Mouse (Mus musculus): ENCODE data around the gene Set. TPM values are rescaled to one million over a fixed set of nuclear protein-coding genes. Genes with fewer than 3 reads are reported as not detected.

Gene Set
- 323 and 361 TPM in 2 replicates for polyA plus RNA-seq (2015; fragmentation: Nextera tagmentation; extraction: Ambion mirVana)

DNA sequence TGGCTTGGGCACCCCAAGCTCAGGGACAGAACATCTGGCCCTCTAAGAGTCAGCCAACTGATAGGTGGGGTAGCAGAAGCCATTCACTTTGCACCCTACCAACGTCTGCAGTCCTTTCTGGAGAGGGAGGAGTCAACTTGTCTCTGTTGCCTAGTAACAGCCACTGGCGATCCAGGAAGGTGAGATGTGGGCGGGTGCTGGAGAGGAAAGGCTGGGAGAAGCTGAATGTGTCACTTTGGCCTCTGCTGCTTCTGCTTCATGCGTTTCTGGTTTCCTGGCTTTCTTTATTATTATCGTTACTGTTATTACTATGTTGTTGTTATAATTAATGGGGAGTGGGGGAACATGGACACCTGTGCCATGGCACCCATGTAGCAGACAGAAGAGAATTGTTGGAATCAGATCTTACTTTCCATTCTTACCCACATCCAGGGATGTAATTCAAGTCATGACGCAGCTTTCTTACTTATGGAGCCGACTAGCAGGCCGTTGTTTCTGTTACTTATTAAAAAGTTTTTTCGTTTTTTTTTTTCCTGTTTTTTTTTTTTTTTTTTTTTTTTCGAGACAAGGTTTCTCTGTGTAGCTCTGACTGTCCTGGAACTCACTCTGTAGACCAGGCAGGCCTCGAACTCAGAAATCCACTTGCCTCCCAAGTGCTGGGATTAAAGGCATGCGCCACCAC, at the start of gene Set:
Set (plus strand) TSS at position 156 of the 682 bp plus-strand sequence.
- H3K4me3 ChIP-seq: no peak within 1 kb of the TSS
- no peak within 1 kb of the TSS for H3K27ac ChIP-seq
- 33% methylated on average over 12 of the region's 12 CpGs for WGBS
- H3K4me2 ChIP-seq: no peak within 1 kb of the TSS
- no peak within 1 kb of the TSS for H3K9ac ChIP-seq
- 0 out of 2 replicates have a peak, but pooled peaks cover 9% of the 10 kb centered on the region for H3K4me1 ChIP-seq
- no peaks in the 10 kb centered on the region for H3K9me3 ChIP-seq
- ATAC-seq (ENCODE audit: insufficient number of reproducible peaks, low FRiP score, low TSS enrichment, low read depth): no peak
- no peaks in the 10 kb centered on the region for H3K36me3 ChIP-seq
- H3K27me3 ChIP-seq: no peaks in the 10 kb centered on the region

DNA sequence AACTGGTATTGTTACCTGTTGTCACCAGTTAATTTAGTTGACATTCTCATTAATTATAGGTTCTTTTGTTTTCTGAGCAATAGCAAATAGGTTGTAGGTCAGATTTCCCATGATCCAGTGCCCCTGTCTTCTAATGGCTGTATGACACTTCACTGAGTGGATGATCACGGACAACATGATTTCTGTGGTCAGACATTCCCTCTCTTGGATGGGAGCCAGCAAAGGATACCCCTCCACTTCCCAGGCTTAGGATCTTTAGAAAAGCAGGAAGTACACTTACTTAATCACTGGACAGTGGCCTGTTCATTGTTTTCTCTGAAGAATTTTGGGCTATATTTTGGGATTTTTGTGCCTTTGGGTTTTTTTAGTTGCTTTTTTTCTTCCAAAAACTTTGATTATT, 48.1 kb upstream of the Set start:
- H3K36me3 ChIP-seq: peaks cover 95% of the 10 kb centered on the region
- no peak overlapping the region for H3K4me3 ChIP-seq
- no peaks in the 10 kb centered on the region for H3K4me1 ChIP-seq
- ATAC-seq (ENCODE audit: insufficient number of reproducible peaks, low FRiP score, low TSS enrichment, low read depth): no peak
- 71% methylated on average over 1 of the region's 1 CpGs for WGBS
- H3K4me2 ChIP-seq: no peak overlapping the region
- no peaks in the 10 kb centered on the region for H3K27me3 ChIP-seq
- H3K9me3 ChIP-seq: no peaks in the 10 kb centered on the region
- H3K9ac ChIP-seq: no peak overlapping the region
- no peak overlapping the region for H3K27ac ChIP-seq

DNA sequence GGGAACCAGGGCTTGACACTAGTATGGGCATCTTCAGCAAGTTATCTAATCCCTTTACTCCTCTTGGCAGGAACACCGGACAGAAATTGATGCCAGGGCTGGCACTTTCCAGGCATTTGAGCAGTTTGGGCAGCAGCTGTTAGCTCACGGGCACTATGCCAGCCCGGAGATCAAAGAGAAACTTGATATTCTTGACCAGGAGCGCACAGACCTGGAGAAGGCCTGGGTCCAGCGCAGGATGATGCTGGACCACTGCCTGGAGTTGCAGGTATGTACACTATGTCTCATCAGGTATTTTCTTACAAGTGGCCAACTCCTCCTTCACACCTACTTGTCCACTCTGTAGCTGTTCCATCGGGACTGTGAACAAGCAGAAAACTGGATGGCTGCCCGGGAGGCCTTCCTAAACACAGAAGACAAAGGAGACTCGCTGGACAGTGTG, 46.3 kb upstream of the Set start:
- ATAC-seq (ENCODE audit: insufficient number of reproducible peaks, low FRiP score, low TSS enrichment, low read depth): no peak
- Histone ChIP-seq H3K4me3 (no peak overlapping the region), H3K9ac (no peak overlapping the region), H3K27ac (no peak overlapping the region), H3K4me2 (no peak overlapping the region), H3K27me3 (no peaks in the 10 kb centered on the region), H3K4me1 (no peaks in the 10 kb centered on the region), H3K9me3 (no peaks in the 10 kb centered on the region), H3K36me3 (peaks cover 97% of the 10 kb centered on the region)
- WGBS: 84% methylated on average over 8 of the region's 8 CpGs

DNA sequence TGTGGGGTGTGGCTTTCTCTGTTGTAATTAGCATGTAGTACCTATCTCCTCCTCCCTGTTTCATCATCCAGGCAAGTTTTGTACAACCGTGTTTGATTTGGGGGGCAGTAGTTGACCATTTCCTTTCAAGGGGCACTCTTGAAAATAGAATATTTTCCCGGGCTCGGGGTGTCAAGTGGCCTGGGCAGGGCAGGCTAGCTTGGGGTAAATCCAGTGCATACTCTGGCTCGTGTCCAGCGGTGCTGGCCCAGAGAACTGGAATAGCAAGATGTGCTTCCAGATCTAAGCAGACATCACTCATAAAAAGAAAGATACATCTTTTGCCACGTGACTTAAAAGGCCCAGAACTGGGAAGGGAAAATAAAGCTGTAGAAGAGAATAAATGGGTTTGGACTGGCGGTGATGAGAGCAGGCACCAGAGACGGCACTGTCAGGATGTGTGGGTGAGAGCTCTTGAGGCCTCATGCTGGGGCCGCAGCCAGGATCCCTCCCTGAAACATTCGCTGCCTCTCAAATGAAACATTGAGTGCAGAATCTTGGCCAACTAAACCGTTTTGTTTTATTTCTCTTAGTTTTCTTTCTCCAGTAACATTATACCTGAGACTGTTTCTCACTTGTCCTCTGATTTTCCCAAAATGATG, 42.7 kb upstream of the Set start:
- Histone ChIP-seq H3K4me3 (no peak overlapping the region), H3K36me3 (peaks cover 97% of the 10 kb centered on the region), H3K27me3 (no peaks in the 10 kb centered on the region), H3K4me1 (no peaks in the 10 kb centered on the region), H3K27ac (no peak overlapping the region), H3K9me3 (no peaks in the 10 kb centered on the region), H3K9ac (no peak overlapping the region), H3K4me2 (no peak overlapping the region)
- ATAC-seq (ENCODE audit: insufficient number of reproducible peaks, low FRiP score, low TSS enrichment, low read depth): no peak
- 75% methylated on average over 11 of the region's 11 CpGs for WGBS

DNA sequence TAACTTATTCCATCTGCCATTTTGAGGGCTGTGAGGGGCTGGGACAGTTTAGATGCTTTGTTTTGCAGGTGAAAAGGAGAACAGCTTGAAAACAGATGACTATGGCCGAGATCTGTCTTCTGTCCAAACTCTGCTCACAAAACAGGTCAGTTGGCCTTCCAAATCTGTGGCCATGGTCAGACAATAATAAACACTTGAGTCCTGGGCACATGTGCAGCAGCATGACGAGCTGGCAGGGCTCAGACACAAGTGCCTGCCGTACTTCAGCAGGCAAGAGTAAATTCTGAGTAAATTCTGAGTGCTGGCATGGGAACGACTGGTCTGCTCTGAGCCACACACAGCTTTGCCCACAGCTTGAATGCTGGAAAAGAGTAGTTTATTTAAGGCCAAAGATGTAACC, 31.7 kb upstream of the Set start:
- 88% methylated on average over 4 of the region's 4 CpGs for WGBS
- H3K36me3 ChIP-seq: peaks cover 99% of the 10 kb centered on the region
- H3K27ac ChIP-seq: no peak overlapping the region

DNA sequence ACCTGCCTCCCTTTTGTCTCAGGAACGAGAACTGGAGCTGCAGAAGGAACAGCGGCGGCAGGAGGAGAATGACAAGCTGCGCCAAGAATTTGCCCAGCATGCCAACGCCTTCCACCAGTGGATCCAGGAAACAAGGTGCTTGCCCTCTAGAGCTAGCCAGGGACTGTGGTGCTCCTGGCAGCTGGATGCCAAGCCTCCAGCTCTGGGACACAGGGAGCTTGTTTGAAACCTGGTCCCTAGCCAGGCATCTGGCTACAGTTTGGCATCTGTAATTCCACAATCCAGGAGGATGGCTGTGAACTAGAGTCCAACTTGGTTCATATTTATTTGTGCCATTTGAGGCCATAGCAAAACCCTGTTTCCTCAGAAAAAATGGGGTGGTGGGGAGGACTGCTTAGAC, 30.2 kb upstream of the Set start:
- no peak for ATAC-seq (ENCODE audit: insufficient number of reproducible peaks, low FRiP score, low TSS enrichment, low read depth)
- Histone ChIP-seq H3K9me3 (no peaks in the 10 kb centered on the region), H3K4me1 (no peaks in the 10 kb centered on the region), H3K27me3 (no peaks in the 10 kb centered on the region), H3K27ac (no peak overlapping the region), H3K9ac (no peak overlapping the region), H3K36me3 (peaks cover 100% of the 10 kb centered on the region), H3K4me3 (no peak overlapping the region), H3K4me2 (no peak overlapping the region)
- WGBS: 81% methylated on average over 5 of the region's 5 CpGs

More for the DNA sequence above, 31.7 kb upstream of the Set start:
- H3K4me2 ChIP-seq: no peak overlapping the region
- H3K9me3 ChIP-seq: no peaks in the 10 kb centered on the region
- no peaks in the 10 kb centered on the region for H3K4me1 ChIP-seq
- no peak for ATAC-seq (ENCODE audit: insufficient number of reproducible peaks, low FRiP score, low TSS enrichment, low read depth)
- H3K9ac ChIP-seq: no peak overlapping the region
- no peaks in the 10 kb centered on the region for H3K27me3 ChIP-seq
- H3K4me3 ChIP-seq: no peak overlapping the region

DNA sequence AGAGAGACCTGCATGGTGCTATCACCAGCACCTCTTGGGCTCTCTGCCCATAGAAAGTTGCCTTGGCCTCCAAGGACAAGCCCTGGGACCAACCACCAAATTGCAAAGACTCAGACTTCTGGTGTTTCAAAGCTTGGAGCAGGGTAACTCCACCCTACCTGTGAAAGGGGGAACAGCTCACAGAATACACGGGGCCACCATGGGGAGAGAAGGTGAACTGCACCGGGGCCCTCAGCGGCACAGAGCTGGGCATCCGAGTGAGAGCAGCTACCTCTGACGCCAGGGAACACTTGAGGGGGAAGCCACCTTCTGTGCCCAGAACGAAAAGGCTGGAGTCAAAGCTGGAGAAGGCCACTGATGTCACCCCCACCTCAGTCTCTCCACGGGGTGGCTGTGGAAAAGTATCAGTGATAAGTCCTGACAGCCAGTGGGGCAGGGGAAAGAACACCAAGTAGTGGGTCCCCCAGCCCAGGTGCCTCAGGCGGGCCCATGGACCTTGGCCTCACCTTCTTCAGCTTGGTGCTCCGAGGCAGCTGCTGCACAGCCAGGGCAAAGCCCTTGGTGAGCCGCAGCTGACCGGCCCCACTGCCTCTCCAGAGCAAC, 24.8 kb upstream of the Set start:
- Histone ChIP-seq H3K4me1 (no peaks in the 10 kb centered on the region), H3K27me3 (no peaks in the 10 kb centered on the region), H3K27ac (no peak overlapping the region), H3K4me3 (no peak overlapping the region), H3K9ac (no peak overlapping the region), H3K36me3 (peaks cover 76% of the 10 kb centered on the region), H3K4me2 (no peak overlapping the region), H3K9me3 (no peaks in the 10 kb centered on the region)
- WGBS: 59% methylated on average over 11 of the region's 11 CpGs
- no peak for ATAC-seq (ENCODE audit: insufficient number of reproducible peaks, low FRiP score, low TSS enrichment, low read depth)

DNA sequence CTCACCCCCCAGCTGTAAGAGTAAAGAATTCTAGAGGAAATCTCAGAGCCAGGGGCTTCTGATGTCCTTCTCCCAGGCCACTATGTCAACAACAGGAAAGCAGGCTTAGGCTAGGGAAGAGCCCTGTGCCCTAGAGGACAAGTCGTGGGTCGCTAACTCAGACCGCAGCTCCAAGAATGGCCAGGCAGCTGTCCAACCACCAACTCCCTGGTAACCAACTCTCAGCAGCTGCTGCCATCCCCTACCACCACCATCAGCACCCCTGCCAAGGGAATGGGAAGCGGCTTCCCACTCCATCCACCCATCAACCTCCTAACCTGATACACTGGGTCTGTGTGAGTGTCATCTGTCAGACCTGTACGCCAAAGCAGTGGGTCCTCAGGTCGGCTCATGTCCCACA, 24.2 kb upstream of the Set start:
- Histone ChIP-seq H3K36me3 (peaks cover 76% of the 10 kb centered on the region), H3K4me2 (no peak overlapping the region), H3K9me3 (no peaks in the 10 kb centered on the region), H3K27me3 (no peaks in the 10 kb centered on the region), H3K27ac (no peak overlapping the region), H3K4me1 (no peaks in the 10 kb centered on the region), H3K4me3 (no peak overlapping the region), H3K9ac (no peak overlapping the region)
- WGBS: 76% methylated on average over 6 of the region's 6 CpGs
- no peak for ATAC-seq (ENCODE audit: insufficient number of reproducible peaks, low FRiP score, low TSS enrichment, low read depth)

DNA sequence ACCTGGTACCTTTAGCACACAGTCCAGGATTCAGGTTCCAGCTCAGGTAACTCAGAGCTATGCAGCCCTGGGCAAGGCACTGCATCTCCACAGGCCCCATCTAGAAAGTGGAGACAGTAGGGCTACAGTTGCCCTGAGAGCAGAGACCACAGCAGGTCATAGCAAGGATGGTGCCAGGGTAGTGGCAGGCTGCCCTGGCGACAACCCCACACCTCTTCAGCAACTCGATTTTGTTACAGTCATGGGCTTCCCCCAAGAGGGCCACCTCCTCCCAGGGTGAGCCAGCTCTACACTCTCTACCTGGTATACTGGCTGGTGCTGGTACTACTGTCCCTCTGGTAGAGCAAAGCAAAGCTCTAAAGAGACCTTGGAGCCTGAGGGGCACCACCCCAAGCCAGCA, 19.4 kb upstream of the Set start:
- Histone ChIP-seq H3K36me3 (peaks cover 35% of the 10 kb centered on the region), H3K9ac (no peak overlapping the region), H3K4me3 (no peak overlapping the region), H3K9me3 (no peaks in the 10 kb centered on the region), H3K27ac (no peak overlapping the region), H3K27me3 (no peaks in the 10 kb centered on the region), H3K4me1 (peaks cover 6% of the 10 kb centered on the region; the same call in 1 of the 2 replicates), H3K4me2 (no peak overlapping the region)
- WGBS: 75% methylated on average over 2 of the region's 2 CpGs
- no peak for ATAC-seq (ENCODE audit: insufficient number of reproducible peaks, low FRiP score, low TSS enrichment, low read depth)

DNA sequence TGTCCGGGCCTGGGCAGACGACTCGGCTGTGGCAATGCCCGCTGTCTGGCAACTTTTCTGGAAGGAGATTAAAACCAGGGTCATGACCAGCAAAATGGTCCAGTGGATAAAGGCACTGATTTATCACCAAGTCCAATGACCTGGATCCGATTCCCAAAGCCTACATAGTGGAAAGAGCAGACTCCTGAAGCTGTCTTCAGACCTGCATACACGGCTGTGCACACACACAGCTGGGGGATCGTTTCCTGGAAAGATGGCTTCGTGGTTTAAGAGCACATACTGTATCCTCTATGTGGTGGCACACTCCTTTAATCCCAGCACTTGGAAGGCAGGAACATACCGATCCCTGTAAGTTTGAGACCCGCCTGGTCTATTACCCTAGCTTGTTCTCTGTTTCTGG, 18.8 kb upstream of the Set start:
- Histone ChIP-seq H3K36me3 (peaks cover 31% of the 10 kb centered on the region), H3K4me1 (peaks cover 6% of the 10 kb centered on the region; the same call in 1 of the 2 replicates), H3K4me2 (no peak overlapping the region), H3K27ac (no peak overlapping the region), H3K27me3 (no peaks in the 10 kb centered on the region), H3K4me3 (no peak overlapping the region), H3K9me3 (no peaks in the 10 kb centered on the region), H3K9ac (no peak overlapping the region)
- WGBS: 90% methylated on average over 10 of the region's 10 CpGs
- no peak for ATAC-seq (ENCODE audit: insufficient number of reproducible peaks, low FRiP score, low TSS enrichment, low read depth)

DNA sequence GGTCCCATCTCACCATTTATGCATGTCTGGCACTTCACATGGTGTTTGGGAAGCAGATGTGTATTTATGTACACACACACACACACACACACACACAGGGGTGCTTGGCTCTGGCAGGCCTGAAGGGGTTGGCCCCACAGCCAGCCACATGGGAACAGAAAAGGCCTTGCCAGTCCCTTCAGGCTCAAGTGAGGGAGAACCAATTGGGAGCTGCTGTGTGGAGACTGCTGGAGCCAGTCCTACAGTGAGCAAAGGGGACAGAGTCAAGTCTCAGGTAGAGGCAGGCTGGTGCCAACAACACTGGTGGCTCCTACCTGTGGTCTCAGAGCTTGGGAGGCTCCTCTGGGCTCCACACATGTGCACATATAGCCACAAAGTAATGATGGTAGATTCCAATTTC, 17.5 kb upstream of the Set start:
- Histone ChIP-seq H3K36me3 (peaks cover 32% of the 10 kb centered on the region), H3K9me3 (no peaks in the 10 kb centered on the region), H3K27ac (no peak overlapping the region), H3K4me3 (no peak overlapping the region), H3K4me1 (peaks cover 6% of the 10 kb centered on the region; the same call in 1 of the 2 replicates), H3K27me3 (no peaks in the 10 kb centered on the region), H3K4me2 (no peak overlapping the region), H3K9ac (no peak overlapping the region)
- ATAC-seq (ENCODE audit: insufficient number of reproducible peaks, low FRiP score, low TSS enrichment, low read depth): no peak

DNA sequence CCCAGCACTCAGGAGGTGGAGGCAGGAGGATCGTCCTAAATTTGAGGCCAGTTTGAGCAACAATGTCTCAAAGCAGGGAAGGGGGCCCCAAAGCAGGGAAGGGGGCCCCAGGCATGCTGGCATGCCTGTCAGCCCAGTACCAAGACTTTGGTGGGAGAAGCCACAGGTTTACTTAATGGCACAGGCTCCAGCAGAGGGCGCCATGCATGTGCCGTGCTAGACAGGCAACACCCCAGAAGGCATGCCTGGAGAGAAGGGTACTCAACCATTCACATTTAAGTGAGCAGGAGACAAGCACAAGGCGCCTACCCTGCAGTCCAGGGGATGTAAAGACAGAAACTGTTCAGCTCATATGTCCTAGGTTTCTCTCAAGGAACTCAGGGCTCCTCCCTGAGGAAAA, 14.7 kb upstream of the Set start:
- Histone ChIP-seq H3K27ac (no peak overlapping the region), H3K9me3 (no peaks in the 10 kb centered on the region), H3K4me3 (no peak overlapping the region), H3K36me3 (peaks cover 22% of the 10 kb centered on the region), H3K9ac (no peak overlapping the region), H3K4me1 (peaks cover 6% of the 10 kb centered on the region; the same call in 1 of the 2 replicates), H3K27me3 (no peaks in the 10 kb centered on the region), H3K4me2 (no peak overlapping the region)
- no peak for ATAC-seq (ENCODE audit: insufficient number of reproducible peaks, low FRiP score, low TSS enrichment, low read depth)
- WGBS: 9% methylated on average over 4 of the region's 4 CpGs
